Mouse (Mus musculus) heart, postnatal 25 days (tissue): Measurements from ENCODE around the gene Smndc1. TPM values are rescaled to one million over a fixed set of nuclear protein-coding genes. Genes with fewer than 3 reads are reported as not detected.

Experiments used
- DNase-seq: peaks from one replicate; pipeline ENCODE4 v3.0.0; 2022; ENCODE audit warnings: low spot score
- intact Hi-C: fragments of 180-260 bp; cut with DNase I; formaldehyde crosslinking; loops from one replicate; pipeline ENCODE4 v1.15.1; 2025
- total RNA-seq, 2 experiments: library from RNA; stranded (reverse); gene quantifications; 2 replicates each; pipeline ENCODE4 v1.2.3; 2021

The Smndc1 gene
- 10 to 100 TPM; 28.8 to 33.2 TPM for total RNA-seq

GRCm38 (mm10) chr19:53390495-53391007 lies at the start of gene Smndc1:
Smndc1 (minus strand) TSS chr19:53390578.
- intact Hi-C loops = loop anchor here (5.0 kb wide), 1 partner anchor 142 kb away; no protein-coding TSS in a partner anchor
- peak; percentile 99 for DNase-seq

DNA sequence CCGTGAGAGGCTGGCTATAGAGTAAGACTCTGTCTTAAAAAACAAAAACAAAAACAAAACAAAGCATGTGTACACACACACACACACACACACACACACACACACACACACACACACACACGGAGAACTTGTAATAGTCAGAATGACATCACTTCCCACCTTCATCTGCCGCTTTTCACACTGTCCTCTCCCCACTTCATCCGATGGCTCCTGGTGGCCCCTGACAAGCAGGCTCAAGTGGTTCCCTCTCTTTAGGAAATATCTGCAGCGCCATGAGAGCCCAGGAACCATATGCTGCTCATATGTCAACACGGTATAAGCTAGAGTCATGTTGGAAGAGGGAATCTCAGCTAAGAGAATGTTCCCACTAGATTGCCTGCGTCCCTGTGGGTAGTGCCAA lies 49.0 kb upstream of the Smndc1 start:
- DNase-seq = no peak
- intact Hi-C loops = no loop called here

DNA sequence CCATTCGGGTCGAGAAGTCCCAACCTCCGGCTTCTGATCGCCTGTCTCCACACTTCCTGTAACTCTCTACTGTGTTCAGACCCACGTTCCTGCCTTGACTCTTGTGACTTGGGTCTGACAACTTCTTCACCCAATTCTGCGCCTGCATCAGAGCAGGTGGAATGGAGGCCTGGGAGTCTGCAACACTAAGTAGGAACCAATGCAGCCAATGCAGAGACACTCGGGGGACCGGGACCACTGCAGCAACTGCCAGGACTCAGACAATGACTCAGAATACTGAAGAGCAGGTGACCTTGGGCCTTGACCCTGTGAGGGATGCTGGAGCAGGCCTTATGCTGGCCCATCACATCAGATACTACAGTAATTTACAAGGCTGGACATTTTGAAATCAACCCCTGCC lies 47.6 kb upstream of the Smndc1 start:
- intact Hi-C loops = no loop called here
- DNase-seq = no peak

DNA sequence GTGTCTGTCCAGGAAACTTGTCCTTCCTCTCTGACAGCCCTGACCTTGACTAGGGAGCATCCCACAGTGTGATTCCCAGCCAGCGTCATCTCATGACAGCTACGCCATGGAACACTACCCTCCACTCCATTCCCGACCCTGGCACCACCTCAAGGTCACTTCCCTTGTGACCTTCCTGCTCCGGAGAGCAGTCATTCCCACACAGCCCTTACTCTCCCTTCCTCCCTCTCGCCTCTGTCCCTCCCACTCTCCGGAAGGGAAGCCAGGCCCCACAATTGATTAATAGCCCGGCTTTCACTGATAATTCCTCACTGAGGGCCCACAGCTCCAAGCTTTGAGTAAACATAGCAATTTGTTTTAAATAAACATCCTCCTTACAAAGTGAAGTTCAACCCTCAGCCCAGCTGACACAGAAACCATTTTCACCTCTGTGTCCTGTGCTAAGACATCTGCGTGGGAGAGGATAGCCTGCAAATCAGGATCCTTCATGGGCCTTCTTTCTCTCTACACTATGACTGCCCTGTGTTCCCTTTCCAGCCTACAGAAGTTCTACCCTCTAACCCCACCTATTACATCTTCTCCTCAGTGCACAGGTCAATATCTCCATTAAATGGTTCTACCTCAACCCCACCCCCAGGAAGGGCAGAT lies 47.1 kb upstream of the Smndc1 start:
- intact Hi-C loops = no loop called here
- DNase-seq = no peak

- no peak for DNase-seq
- intact Hi-C loops = no loop called here
Observed at GRCm38 (mm10) chr19:53433949-53434689, 43.7 kb upstream of the Smndc1 start.

DNA sequence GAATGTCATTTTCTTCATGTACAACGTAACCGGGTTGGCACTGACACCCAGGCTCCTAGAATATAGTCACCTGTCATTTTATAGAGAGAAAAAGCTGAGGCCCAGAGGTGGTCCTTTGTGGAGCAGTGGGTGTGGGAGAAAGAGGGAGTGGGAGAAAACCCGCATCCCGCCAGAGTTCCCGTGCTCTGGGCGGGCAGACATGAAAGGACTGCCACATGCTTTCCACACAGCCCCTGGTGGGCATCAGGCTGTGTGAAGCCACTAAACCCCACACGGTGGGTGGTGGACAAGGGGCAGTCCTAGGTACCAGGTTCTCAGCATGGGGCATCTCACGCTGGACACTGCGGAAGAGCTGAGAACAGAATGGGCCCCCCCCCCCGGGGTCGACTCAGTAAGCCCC lies 40.6 kb upstream of the Smndc1 start:
- intact Hi-C loops = no loop called here
- no peak for DNase-seq

DNA sequence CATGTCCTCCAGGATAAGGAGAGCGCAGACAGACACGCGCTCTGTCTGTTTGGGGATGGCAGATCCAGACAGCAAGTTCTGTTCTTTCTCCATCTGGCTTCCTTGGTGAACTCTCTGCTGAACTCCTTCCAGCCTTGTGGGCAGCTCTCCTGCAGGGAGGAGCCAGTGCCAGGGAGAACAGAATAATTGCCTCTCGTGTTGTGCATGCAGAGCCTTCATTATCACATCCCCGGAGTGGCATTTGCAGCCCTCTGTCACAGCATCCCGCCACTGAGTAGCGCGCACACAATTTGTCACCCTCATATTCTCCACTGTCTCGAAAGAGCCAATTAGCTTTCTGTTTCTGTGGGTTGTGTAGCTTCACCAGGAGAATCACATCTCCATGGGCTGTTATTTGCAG lies 40.0 kb upstream of the Smndc1 start:
- intact Hi-C loops = no loop called here
- no peak for DNase-seq

DNA sequence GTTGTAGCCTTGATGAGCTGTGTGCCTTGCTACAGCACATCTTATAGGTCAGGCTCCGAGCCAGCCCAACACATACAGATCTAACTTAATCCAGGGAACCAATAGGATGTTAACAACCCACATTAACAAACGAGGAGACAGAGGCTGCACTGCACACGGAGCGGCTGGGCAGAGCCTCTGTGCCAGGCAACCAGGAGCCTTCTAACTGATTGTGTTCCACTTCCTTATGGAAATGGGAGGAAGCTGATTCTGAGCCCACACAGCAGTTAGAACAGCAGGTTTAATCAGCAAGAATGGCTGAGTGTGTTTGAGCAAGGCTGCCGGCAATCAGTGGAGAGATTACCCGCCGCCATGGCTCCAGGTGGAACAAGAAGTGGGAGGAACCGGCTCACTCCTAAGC lies 37.4 kb upstream of the Smndc1 start:
- DNase-seq = no peak
- intact Hi-C loops = no loop called here

GRCm38 (mm10) chr19:53427346-53427745 lies 37.0 kb upstream of the Smndc1 start:
- DNase-seq = no peak
- intact Hi-C loops = no loop called here

DNA sequence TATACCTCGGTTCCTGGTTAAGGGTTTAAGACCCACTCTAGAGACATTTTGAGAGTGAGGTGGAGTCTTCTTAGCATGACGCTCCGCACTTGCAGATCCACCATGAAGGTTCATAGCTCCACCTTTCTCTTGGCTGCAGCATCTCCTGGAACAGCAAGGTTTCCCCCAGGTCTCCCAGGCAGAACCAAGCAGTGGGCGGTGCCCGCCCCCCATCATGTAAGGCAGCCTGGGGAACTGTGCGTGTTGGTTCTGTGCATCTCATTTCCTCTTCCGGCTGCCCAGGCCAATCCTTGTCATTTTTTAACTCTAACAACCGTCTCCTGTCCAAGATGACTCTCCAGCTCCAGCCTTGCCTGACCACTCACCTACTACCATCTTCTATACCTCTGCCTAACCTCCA lies 35.4 kb upstream of the Smndc1 start:
- no peak for DNase-seq
- intact Hi-C loops = no loop called here

DNA sequence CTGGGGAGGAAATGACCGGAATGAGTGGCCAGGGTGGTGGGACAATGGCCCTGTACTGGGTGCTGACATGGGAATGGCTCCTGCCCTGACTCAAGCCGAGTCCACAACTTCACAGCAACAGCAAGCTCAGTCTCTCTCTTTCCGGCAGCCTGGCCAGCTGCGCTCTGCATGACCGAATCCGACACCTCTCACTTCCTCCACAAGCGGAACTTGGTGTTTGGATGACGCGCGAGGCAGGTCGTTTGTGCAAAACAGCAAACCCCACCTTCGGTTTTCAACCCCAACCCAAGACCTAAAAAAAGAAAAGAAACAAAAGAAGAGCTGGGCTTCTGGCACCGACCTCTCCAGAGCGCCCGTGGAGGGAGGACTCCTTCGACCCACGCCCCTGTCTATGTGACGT lies 34.3 kb upstream of the Smndc1 start:
- intact Hi-C loops = no loop called here
- DNase-seq = peak; percentile 23

- no peak for DNase-seq
- intact Hi-C loops = no loop called here
Observed at GRCm38 (mm10) chr19:53423816-53424465, 33.6 kb upstream of the Smndc1 start.

DNA sequence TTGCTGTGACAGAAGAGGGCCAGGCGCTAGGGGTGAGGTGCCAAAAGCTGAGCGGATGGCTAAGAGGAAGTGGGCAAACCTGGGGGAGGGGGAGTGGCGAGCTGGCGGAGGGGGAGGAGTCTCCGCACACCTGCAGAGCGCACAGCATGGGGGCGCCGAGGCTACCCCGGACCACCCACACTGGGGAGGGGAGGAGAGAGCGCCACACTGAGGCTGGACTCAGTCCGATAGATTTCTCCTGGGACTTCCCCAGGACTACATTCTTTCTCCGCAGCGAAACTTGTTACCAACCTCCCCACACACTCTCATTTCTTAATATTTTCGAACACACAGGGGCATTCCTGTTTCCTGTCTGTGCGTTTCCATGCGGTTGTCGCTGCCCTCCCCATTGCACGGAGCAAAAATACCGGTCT lies 33.0 kb upstream of the Smndc1 start:
- no peak for DNase-seq
- intact Hi-C loops = no loop called here

DNA sequence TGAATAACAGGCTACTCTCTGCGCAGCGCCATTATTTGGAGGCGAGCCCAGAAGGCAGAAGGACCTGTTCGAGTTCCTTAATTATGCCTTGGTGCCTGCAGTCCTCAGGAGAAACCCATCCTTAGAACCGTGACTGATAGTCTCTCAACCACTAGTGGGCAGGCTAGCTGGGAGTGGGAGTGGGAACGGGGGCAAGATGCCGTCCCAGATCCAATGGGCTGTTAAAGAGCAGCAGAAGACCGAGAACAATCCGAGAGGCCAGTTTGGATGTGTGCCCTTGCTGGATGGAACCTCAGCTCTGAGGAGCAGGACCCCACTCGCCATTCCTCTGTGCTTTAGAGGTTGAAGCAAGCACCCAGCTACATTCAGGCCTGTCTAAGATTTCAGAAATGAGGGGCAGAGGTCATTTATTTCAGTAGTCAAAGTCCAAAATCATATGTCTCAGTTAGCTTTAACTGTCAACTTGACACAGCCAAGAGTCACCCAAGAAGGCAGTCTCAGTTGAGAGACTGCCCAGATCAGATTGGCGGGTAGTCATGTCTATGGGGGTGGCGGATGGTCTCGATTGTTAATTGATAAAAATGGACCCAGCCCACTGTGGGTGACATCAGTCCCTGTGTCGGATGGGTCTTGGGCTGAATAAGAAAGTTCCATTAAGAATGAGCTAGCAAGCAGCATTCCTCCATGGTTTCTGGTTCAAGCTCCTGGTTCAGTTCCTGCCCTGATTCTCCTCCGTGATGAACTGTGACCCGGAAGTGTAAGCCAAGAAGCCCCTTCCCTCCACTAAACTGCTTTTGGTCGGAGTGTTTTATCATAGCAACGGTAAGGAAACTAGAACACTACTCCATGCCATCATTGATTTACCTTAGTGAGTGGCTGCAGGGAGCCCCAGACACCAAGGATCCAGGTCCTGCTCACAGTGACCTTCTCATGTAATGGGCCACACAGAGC lies 32.3 kb upstream of the Smndc1 start:
- DNase-seq = no peak
- intact Hi-C loops = no loop called here

GRCm38 (mm10) chr19:53421583-53422188 lies 31.3 kb upstream of the Smndc1 start:
- intact Hi-C loops = no loop called here
- no peak for DNase-seq

GRCm38 (mm10) chr19:53420924-53421582 lies 30.7 kb upstream of the Smndc1 start:
- intact Hi-C loops = no loop called here
- peak; percentile 70 for DNase-seq

GRCm38 (mm10) chr19:53419834-53420233 lies 29.5 kb upstream of the Smndc1 start:
- DNase-seq = peak; percentile 27
- intact Hi-C loops = loop anchor here (1.0 kb wide), 1 partner anchor 159 kb away; no protein-coding TSS in a partner anchor

- DNase-seq = no peak
- intact Hi-C loops = no loop called here
Observed at GRCm38 (mm10) chr19:53415198-53415597, 24.8 kb upstream of the Smndc1 start.

- intact Hi-C loops = no loop called here
- DNase-seq = no peak
Observed at GRCm38 (mm10) chr19:53414650-53415049, 24.3 kb upstream of the Smndc1 start.
